Mouse (Mus musculus) kidney, embryonic 16.5 days (tissue): ENCODE data around the gene Mllt1. TPM values are rescaled to one million over a fixed set of nuclear protein-coding genes. Genes with fewer than 3 reads are reported as not detected.

Experiments
- ATAC-seq: fragments of 200-750 bp; cut with Nextera tagmentation; 2 replicates; pipeline ENCODE4 v1.8.0; 2017; ENCODE audit warnings: moderate TSS enrichment; ENCODE audit not compliant: low FRiP score, low TSS enrichment
- H3K27ac ChIP-seq: fragments of 300-500 bp; sonication (generic); 2 replicates; pipeline ENCODE4 v1.5.1; 2014; ENCODE audit warnings: low read length
- H3K27me3 ChIP-seq: fragments of 300-500 bp; sonication (generic); 2 replicates; pipeline ENCODE4 v1.6.1; 2014; ENCODE audit warnings: low read length, control low read depth, mixed read lengths; ENCODE audit not compliant: insufficient read depth
- H3K36me3 ChIP-seq: fragments of 300-500 bp; sonication (generic); 2 replicates; pipeline ENCODE4 v1.6.1; 2014; ENCODE audit warnings: low read length, control low read depth, mixed read lengths; ENCODE audit not compliant: insufficient read depth
- H3K4me1 ChIP-seq: fragments of 300-500 bp; sonication (generic); 2 replicates; pipeline ENCODE4 v1.6.1; 2014; ENCODE audit warnings: low read length, control low read depth, mixed read lengths; ENCODE audit not compliant: insufficient read depth
- H3K4me2 ChIP-seq: fragments of 300-500 bp; sonication (generic); replicated peaks from 2 replicates; pipeline ENCODE4 v1.6.1; 2014; ENCODE audit warnings: low read depth, low read length
- H3K4me3 ChIP-seq: fragments of 300-500 bp; sonication (generic); 2 replicates; pipeline ENCODE4 v1.5.1; 2014; ENCODE audit warnings: mild to moderate bottlenecking, low read length
- H3K9ac ChIP-seq: fragments of 300-500 bp; sonication (generic); replicated peaks from 2 replicates; pipeline ENCODE4 v1.6.1; 2014; ENCODE audit warnings: low read length
- H3K9me3 ChIP-seq: fragments of 300-500 bp; sonication (generic); 2 replicates; pipeline ENCODE4 v1.6.1; 2016; ENCODE audit warnings: low read length, control low read depth
- WGBS: fragments of 180-500 bp; shearing (Covaris S2); extraction: QIAGEN DNeasy Blood & Tissue Kit; methylation state at CpG from one replicate; pipeline ENCODE4 v1.1.7; 2014; 5-methylcytosine and 5-hydroxymethylcytosine counted together
- polyA plus RNA-seq: library from polyadenylated mRNA; unstranded; fragments of >200 nt; fragmentation: Nextera tagmentation; extraction: Ambion mirVana; gene quantifications from 2 replicates; pipeline ENCODE4 v1.2.1, GENCODE M21; 2015

Gene Mllt1
- polyA plus RNA-seq, 1 experiment from 2014 or later = 53.1 TPM

DNA sequence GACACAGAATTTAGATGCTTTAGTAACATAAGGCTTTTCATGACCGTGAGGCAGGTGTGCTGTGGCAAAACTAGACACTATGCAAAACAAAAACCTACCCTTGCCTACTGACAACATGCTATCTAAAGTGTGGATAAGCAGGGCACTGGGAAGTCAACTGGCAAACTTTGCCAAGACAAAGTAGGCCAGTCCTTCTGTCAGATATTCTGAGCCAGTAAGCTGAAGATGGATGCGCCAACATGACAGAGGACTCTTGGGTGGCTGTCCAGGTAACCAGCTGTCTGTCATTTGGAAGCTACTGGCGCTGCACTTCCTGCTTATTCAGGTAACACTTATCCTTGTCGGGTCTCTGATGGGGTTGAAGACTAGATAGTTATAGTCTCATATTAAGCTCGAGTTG is 34.9 kb upstream of the Mllt1 start:
- no peak for ATAC-seq
- no peak overlapping the region for H3K9ac ChIP-seq
- 70% methylated on average over 5 of the region's 5 CpGs for WGBS
- 0 out of 2 replicates have a peak, but pooled peaks cover 3% of the 10 kb centered on the region for H3K27me3 ChIP-seq
- H3K9me3 ChIP-seq = no peaks in the 10 kb centered on the region
- H3K4me2 ChIP-seq = no peak overlapping the region
- no peaks in the 10 kb centered on the region for H3K4me1 ChIP-seq
- H3K4me3 ChIP-seq = no peak overlapping the region
- H3K27ac ChIP-seq = no peak overlapping the region
- no peaks in the 10 kb centered on the region for H3K36me3 ChIP-seq

DNA sequence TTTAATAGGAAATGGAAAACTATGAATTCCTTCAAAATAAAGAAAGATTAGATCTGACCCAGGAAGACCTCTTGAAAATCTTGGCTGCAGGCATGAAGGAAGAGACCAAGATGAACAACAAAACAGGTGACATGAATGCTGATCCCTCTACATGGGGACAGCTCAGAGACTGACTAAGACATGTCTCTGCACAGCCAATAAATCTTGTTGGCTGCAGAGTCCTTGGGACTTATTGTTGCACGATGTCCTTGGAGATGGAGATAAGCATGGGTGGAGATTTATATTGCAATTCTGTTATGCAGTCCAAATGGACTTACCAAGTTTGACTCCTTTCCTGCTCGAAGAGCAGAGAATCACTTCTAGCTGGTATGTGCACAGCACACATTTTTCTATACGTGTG is 34.1 kb upstream of the Mllt1 start:
- no peaks in the 10 kb centered on the region for H3K9me3 ChIP-seq
- 57% methylated on average over 3 of the region's 3 CpGs for WGBS
- 0 out of 2 replicates have a peak, but pooled peaks cover 3% of the 10 kb centered on the region for H3K27me3 ChIP-seq
- H3K4me2 ChIP-seq = no peak overlapping the region
- no peak overlapping the region for H3K4me3 ChIP-seq
- no peaks in the 10 kb centered on the region for H3K36me3 ChIP-seq
- H3K9ac ChIP-seq = no peak overlapping the region
- H3K4me1 ChIP-seq = no peaks in the 10 kb centered on the region
- H3K27ac ChIP-seq = no peak overlapping the region
- ATAC-seq = no peak

DNA sequence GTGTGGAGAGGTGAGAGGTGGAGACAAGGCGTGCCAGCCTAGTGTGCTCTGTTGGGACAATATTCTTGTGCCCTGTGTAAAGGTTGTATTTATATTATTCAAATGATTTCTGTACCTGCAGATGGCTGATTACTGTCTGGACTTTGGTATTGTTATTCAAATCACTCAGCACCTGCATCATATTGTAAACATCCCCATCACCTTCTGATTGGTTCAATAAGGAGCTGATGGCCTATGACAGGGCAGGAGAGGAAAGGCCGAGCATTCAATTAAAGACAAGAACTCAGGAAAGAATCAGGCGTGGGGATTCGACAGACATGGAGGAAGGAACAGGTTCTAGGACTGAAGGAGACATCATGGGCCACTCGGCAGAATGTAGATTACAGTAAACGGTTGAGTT is 28.4 kb upstream of the Mllt1 start:
- Histone ChIP-seq H3K9ac (no peak overlapping the region), H3K27me3 (no peaks in the 10 kb centered on the region), H3K4me2 (no peak overlapping the region), H3K27ac (no peak overlapping the region), H3K4me3 (no peak overlapping the region), H3K4me1 (no peaks in the 10 kb centered on the region), H3K36me3 (no peaks in the 10 kb centered on the region), H3K9me3 (no peaks in the 10 kb centered on the region)
- no peak for ATAC-seq
- 78% methylated on average over 6 of the region's 6 CpGs for WGBS

DNA sequence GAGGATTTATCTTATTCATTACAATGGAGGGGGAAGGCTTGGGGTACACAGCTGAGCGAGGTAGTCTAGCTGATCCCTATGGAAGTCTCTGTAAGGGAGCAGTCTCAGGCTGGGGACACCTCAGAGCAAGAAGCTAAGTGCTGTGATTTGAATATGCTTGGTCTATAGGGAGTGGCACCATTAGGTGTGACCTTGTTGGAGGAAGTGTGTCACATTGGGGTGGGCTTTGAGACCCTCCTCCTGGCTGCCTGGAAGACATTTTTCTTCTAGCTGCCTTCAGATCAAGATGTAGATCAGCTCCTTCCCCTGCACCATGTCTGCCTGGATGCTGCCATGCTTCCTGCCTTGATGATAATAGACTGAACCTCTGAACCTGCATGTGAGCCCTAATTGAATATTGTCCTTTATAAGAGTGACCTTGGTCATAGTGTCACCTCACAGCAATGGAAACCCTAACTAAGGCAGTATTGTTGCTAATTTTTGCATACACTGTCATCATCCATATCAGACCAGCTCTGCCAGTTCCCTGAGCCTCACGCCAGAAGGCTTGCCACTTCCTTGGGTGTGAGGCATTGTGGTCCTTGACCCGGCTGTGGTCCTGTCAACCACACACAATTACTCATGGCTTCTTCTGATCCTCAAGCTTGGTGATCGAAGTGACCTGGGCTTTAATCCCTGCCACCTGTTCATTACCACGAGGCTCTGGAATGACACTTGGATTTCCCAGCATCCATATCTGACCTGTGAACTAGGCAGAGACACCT is 27.6 kb upstream of the Mllt1 start:
- no peaks in the 10 kb centered on the region for H3K9me3 ChIP-seq
- ATAC-seq = no peak
- no peaks in the 10 kb centered on the region for H3K4me1 ChIP-seq
- WGBS = 81% methylated on average over 5 of the region's 5 CpGs
- H3K4me3 ChIP-seq = no peak overlapping the region
- no peaks in the 10 kb centered on the region for H3K36me3 ChIP-seq
- no peaks in the 10 kb centered on the region for H3K27me3 ChIP-seq
- no peak overlapping the region for H3K4me2 ChIP-seq
- H3K27ac ChIP-seq = no peak overlapping the region
- H3K9ac ChIP-seq = no peak overlapping the region

DNA sequence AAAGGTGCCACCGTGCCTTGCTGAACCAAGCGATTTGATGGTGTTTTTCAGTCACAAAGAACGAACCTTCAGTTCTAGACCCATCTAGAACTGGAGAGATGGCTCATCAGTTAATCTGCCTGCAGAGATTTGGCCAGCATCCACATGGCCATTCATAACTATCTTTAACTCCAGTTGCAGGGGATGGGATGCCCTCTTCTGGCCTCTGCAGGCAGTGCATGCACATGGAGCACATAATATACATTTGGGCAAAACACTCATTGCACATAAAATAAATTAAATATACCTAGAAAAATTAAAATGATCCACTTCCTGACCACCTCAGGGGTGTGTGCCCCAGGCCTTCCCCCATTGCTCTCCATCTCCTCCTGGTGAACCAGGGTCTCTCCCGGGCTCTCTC is 26.7 kb upstream of the Mllt1 start:
- no peaks in the 10 kb centered on the region for H3K27me3 ChIP-seq
- WGBS = 91% methylated on average over 4 of the region's 4 CpGs
- H3K36me3 ChIP-seq = no peaks in the 10 kb centered on the region
- no peak overlapping the region for H3K4me3 ChIP-seq
- no peak for ATAC-seq
- H3K4me1 ChIP-seq = no peaks in the 10 kb centered on the region
- no peak overlapping the region for H3K4me2 ChIP-seq
- no peak overlapping the region for H3K9ac ChIP-seq
- H3K27ac ChIP-seq = no peak overlapping the region
- no peaks in the 10 kb centered on the region for H3K9me3 ChIP-seq

DNA sequence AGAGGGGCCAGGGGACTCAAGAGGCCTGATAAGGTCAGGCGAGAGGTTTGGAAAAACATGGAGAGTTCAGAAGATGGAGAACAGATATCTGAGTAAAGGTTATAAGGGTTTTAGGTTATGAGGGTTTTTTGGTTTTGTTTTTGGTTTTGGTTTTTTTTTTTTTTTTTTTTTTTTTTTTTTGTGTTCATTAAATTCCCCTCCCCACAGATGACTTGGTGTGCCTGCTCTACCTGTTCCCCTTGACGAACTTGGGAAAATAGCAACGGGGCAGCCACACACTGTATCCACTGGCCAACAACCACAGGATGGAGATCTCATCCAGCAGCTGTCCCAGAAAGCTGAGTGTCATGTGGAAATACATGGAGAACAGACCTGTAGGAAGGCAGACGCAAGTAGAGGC is 23.5 kb upstream of the Mllt1 start:
- Histone ChIP-seq H3K9ac (no peak overlapping the region), H3K4me1 (no peaks in the 10 kb centered on the region), H3K36me3 (no peaks in the 10 kb centered on the region), H3K27ac (no peak overlapping the region), H3K4me2 (no peak overlapping the region), H3K4me3 (no peak overlapping the region), H3K27me3 (no peaks in the 10 kb centered on the region), H3K9me3 (no peaks in the 10 kb centered on the region)
- WGBS = 79% methylated on average over 4 of the region's 4 CpGs
- no peak for ATAC-seq

DNA sequence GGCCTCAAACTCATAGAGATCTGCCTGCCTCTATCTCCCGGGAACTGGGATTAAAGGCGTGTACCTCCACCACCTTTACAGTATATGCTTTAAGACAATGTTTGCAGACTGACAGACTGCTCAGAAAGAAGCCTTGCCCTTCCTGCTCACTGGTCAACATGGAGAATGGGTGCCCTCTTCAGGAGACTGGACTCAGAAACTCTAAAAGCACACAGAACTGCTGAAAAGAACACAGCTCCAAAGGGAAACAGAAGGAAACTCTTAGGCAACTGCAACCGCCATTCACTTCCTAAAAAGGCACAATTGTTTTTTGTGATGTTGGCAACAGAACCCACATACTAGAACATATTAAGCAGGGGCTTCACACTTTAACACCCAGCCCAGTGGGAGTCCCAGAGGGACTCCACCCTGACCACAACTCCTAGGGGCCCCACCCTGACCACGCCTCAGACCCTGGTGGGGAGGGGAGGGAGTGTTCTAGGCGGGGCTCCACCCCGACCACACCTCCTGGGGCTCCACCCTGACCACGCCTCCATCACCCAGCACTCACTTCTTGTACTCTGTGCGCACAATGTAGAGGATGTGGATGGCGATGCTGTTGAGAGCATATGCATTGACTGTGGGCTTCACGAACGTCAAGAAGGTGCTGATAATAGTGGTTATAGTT is 22.7 kb upstream of the Mllt1 start:
- no peak overlapping the region for H3K27ac ChIP-seq
- H3K9me3 ChIP-seq = no peaks in the 10 kb centered on the region
- no peaks in the 10 kb centered on the region for H3K4me1 ChIP-seq
- no peak overlapping the region for H3K4me2 ChIP-seq
- H3K27me3 ChIP-seq = no peaks in the 10 kb centered on the region
- H3K9ac ChIP-seq = no peak overlapping the region
- 31% methylated on average over 11 of the region's 11 CpGs for WGBS
- peak; percentile 69 for ATAC-seq
- H3K4me3 ChIP-seq = no peak overlapping the region
- no peaks in the 10 kb centered on the region for H3K36me3 ChIP-seq

DNA sequence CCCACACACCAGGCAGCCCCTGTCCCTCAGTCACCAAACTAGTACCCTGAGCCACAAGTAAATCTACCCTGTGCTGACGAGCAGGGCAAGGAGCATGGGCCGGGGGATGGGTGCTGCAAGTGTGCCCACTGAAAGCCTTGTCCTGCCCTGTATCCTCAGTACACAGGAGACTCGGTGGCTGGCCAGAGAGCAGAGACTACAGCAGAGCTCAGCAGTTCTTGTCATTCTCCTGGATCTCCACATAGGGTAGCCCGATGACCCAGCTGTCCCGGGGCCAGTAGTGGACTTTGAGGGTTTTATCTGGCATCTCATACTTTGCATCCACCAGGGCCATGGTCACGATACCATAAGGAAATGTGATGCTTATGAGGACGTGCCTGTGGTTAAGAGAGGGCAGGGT is 19.7 kb upstream of the Mllt1 start:
- Histone ChIP-seq H3K4me1 (no peaks in the 10 kb centered on the region), H3K4me2 (no peak overlapping the region), H3K36me3 (no peaks in the 10 kb centered on the region), H3K9ac (no peak overlapping the region), H3K27me3 (no peaks in the 10 kb centered on the region), H3K4me3 (no peak overlapping the region), H3K9me3 (no peaks in the 10 kb centered on the region), H3K27ac (no peak overlapping the region)
- ATAC-seq = no peak
- WGBS = 87% methylated on average over 7 of the region's 7 CpGs

DNA sequence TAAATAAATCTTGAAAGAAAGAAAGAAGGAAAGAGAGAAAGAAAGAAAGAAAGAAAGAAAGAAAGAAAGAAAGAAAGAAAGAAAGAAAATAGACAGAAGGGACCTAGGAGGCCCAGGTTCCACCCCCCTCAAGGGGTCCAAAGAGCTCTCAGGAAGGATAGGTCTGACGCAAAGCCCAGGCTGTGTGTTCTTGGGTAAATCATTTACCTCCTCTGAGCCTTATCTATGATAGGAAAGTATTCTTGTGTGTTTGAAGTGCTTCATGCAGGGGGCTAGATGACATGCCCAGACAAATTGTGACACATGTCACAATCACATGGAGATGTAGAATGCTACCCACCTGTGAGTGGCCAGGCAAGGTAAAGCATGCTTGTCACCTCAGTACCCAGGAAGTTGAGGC is 17.4 kb upstream of the Mllt1 start:
- Histone ChIP-seq H3K4me3 (no peak overlapping the region), H3K9ac (no peak overlapping the region), H3K36me3 (no peaks in the 10 kb centered on the region), H3K9me3 (no peaks in the 10 kb centered on the region), H3K4me1 (no peaks in the 10 kb centered on the region), H3K27ac (no peak overlapping the region), H3K27me3 (no peaks in the 10 kb centered on the region), H3K4me2 (no peak overlapping the region)
- 69% methylated on average over 1 of the region's 1 CpGs for WGBS
- no peak for ATAC-seq

DNA sequence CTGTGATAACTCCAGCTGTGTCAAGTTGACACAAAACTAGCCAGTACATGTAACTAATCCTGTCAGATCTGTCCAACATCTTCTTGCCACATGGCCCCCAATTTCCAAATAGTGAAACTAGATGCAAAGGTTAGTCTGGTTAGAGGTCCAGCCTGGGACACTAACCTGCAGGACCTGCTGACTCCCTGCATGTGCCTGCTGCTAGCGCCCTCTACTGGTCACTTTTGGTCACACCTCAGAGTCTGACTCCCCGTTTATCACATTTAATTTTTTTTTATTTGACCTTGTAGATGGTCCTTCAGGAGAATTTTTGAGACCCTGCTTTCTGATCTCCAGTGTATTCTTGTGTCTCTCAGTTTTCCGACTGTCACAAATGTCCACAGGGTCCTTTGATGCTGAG is 15.7 kb upstream of the Mllt1 start:
- no peak overlapping the region for H3K27ac ChIP-seq
- no peaks in the 10 kb centered on the region for H3K27me3 ChIP-seq
- H3K9ac ChIP-seq = no peak overlapping the region
- H3K36me3 ChIP-seq = no peaks in the 10 kb centered on the region
- no peak overlapping the region for H3K4me3 ChIP-seq
- no peaks in the 10 kb centered on the region for H3K4me1 ChIP-seq
- no peak overlapping the region for H3K4me2 ChIP-seq
- ATAC-seq = no peak
- peaks cover 5% of the 10 kb centered on the region; the same call in 1 of the 2 replicates for H3K9me3 ChIP-seq
- WGBS = 17% methylated on average over 3 of the region's 3 CpGs
